Mouse (Mus musculus) heart, postnatal 0 days (tissue): Measurements from ENCODE around the gene Tmem268.

Experiments
- CTCF ChIP-seq: IDR thresholded peaks from 2 replicates; pipeline ENCODE4 v1.5.1; 2016; ENCODE audit warnings: antibody characterized with exemption, control low read depth, low read depth
- EP300 ChIP-seq: IDR thresholded peaks from 2 replicates; pipeline ENCODE4 v1.6.1; 2016; ENCODE audit warnings: antibody characterized with exemption, low read depth

DNA sequence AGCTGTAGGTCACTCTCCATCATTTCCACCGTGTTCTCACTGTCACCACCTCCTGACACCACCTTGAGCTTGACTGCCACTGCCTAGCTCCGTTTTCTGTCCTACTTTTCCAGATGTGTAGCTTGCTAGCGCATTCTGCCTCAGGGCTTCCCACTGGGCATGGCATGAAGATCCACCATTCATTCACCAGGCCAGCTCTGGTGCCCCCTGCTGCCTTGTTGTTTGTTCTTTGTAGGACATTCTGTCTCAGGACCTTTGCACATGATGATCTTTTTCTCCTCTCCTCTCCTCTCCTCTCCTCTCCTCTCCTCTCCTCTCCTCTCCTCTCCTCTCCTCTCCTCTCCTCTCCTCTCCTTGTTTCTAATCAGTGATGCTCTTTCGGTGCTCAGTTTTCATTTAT is 4.2 kb downstream of the Tmem268 start:
- no peak for TF ChIP-seq CTCF
- TF ChIP-seq EP300 = no peak
